Mouse (Mus musculus): ENCODE measurements at regions not wholly inside any gene's neighbourhood (a gene's known extent, or its start where the extent isn't known, plus 50 kb on each side); places are given as distances from the start of the nearest gene placed in this dataset.
"Not testable (repeated sequence)": the region's sequence is repeated elsewhere in the genome, so short reads cannot be mapped to it uniquely, and the experiment has no call there.

DNA sequence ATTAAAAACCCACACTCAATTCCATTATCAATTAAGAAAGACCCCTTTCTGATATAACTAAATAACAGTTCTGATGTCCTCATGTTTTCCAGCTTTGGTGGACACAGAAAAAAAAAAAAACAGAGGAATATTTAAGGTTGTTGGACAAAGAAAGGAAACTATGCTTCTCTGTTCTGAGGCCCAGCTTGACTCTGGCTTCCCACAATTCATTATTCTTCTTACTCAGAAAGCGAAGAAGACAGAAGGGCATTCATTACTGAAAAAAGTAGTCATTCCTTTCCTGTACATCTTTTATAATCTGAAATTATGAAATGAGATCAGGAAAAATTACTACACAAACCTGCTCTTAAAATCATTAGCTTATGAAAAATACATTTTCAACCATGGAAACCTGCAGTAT, 263.2 kb upstream of the 1700008P02Rik start:
- no peak for DNase-seq

GRCm38 (mm10) chr3:6876265-6876664, 256.0 kb upstream of the 1700008P02Rik start:
- no peak for DNase-seq

DNA sequence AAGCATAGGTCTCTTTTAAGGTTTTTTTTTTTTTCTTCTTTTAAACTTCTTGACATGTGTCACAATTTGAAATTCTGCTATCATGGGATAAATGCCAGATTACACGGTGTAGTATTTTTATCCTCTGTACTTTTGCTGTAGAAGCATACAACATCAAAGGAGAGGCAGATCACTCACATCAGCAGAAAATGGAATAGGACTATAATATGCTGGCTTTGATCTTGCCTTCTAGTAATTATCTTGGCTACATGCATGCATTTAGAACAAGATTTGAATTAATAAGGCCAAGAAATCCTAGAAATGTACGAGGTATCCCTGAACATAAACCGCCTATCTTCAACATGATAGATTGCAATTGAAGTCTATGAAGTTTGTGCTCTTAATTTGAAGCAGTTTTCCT, 251.9 kb upstream of the 1700008P02Rik start:
- DNase-seq, result no peak

DNA sequence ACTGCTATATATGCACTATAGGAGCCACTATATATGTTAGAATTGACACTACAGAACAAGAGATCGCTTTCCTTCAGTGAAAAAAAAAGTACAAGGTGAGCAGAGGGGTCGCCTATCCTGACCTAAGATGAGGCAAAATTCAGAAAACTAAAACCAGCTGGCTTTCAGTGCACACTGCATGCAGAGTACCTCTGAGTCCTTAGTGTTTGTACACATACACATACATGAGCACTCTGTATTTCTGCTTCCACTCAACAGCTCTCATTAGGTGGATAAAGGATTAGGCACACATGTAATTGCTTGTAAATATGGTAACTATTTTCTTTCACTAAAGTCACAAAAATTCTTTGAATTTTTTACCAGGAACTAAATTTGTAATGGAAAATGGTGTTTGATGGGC, 251.5 kb upstream of the 1700008P02Rik start:
- no peak for DNase-seq

DNA sequence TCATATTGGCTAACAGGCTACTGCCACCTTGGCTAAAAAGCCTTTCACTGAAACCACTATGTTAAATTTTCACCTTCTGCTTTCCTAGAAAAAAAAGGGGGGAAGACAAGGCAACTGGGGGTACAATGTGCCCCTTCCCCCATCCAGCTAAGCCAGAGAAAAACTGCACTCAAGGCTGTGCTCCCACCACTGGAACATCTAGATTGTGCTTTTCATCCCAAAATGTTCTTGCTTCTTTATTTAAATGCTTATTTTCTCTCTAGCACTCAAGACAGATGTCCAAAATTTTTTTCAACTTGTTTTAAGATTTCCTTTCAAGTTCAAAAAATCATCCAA, 245.9 kb upstream of the 1700008P02Rik start:
- no peak for DNase-seq

DNA sequence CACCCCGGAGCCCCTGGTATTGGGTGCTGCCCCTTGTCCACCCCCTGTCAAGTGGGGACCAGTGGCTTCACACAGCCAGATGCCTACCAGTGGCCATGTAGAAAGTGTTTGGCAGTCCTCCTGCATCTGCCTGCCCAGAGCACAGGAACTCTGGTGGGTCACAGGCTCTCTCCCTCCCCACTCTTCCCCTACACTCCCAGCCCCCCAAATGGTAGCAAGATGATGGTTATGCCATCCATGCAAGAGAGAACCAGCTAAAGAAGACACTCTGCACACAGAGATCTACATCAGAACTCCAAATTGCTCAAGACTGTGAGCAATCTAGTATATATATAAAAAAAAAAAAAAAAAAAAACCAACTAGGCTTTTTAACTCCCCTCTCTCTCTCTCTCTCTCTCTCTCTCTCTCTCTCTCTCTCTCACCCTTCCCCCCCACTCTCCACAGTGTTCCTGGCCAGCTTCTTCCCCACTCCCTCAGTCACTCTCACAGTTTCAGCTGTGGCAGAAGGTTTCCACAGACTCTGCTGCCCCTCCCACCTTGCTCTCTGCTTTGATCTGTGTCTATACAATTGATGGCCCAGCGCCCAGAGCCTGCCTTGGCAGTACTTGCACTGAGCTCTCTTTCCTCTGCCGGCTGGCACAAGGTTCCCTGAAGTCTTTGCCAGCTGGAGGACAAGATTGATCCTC, 245.4 kb upstream of the 1700008P02Rik start:
- DNase-seq, result no peak

DNA sequence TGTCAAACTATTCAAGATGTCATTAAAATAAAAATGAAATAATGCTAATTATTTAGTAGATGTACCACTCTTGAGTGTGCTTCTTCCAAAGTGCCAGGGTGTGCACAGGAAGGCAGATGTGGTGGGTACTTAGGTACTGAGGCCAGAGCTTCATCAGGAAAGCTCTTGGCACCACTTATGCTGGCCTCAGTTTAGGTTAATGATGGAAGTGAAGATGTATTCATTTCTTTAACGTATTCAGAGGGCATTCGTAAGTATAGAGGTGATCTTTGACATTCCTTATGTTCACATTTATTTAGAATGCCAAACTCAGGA, 239.6 kb upstream of the 1700008P02Rik start:
- no peak for DNase-seq

DNA sequence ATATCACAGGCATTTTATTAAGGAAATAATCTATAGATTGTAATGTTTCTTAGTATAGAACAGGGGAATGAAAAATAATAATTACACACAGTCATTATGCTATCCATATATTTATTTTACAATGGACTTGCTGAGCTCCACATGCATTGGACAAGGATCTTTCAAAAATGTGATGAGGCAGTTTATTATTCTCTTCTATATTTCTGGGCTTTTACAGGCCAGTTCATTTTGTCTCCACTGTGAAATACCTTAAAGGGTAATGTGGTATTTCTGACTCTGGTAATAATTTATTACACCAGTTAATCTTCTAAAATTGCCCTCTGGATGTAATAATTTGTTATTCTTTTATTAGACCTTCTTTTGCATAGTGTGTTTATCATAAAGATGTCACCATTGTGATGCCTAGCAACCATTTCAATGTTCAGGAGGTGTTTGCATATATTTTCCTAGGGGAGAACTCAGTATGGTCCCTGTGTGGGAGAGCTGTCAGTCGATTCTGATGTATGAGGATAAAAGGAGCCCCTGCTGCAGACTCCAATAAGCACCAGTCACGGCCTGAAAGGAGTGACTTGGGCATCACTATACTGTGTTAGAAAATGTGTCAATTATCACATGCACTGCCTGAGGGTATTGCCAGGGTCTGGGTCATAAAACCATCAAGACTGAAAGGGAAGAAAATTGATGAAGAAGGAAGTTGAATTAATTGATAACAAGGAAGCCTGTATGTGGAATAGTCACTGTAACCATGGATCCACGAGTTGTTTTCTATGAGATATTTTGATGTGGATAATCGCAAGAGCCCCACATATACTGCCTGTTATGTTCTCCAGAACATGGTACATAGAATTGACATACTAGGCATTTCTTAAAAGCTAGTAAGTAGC, 239.0 kb upstream of the 1700008P02Rik start:
- no peak for DNase-seq

GRCm38 (mm10) chr3:6819332-6819731, 199.1 kb upstream of the 1700008P02Rik start:
- no peak for DNase-seq

GRCm38 (mm10) chr3:6812346-6812745, 192.1 kb upstream of the 1700008P02Rik start:
- no peak for DNase-seq

DNA sequence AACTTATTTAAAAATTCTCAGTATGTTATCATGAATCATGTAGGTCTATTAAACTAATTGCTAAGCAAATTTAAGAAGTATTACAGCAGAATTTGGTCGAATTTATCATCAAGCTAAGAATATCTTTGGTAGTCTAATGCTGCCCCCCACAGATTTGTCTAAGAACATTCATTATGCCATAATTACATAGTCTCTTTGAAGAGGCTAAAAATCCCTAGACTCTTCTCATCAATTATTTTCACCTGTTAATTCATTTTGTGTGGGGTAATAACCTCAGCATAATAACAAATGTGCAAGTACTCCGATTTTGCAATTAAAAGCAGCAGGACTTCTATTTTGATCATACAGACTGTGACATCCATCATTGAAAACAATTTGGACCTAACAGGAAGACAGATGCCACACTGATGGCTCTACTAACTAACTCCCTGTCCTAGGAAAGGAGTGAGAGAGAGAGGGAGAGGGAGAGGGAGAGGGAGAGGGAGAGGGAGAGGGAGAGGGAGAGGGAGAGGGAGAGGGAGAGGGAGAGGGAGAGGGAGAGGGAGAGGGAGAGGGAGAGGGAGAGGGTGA, 189.2 kb upstream of the 1700008P02Rik start:
- no peak for DNase-seq

- DNase-seq, result not testable (repeated sequence)
These were observed 180.0 kb upstream of the 1700008P02Rik start for GRCm38 (mm10) chr3:6800092-6800716.

- DNase-seq, result no peak
These were observed 148.3 kb upstream of the 1700008P02Rik start for GRCm38 (mm10) chr3:6768506-6768905.

- DNase-seq, result not testable (repeated sequence)
These were observed 147.8 kb upstream of the 1700008P02Rik start for GRCm38 (mm10) chr3:6768085-6768484.

- DNase-seq, result peak; percentile 5 to 38
These were observed 138.9 kb upstream of the 1700008P02Rik start for GRCm38 (mm10) chr3:6759172-6759571.

DNA sequence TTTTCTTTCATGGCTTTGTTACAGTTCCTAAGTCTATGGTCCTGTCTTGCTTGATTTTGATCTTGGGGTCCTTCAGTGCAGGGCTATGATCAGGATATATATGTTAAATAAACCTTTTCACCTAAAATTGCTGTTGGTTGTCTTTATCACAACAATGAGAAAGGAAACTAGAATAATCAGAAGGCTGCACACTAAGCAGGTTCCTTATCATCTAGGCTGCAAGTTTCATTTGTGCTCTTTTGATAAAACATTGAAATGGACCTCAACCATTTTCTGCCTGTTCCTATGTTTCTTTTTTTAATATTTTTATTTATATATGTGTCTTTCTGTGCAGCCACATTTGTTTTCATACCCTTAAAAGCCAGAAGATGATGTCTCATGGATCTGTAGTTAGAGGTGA, 137.3 kb upstream of the 1700008P02Rik start:
- no peak for DNase-seq

DNA sequence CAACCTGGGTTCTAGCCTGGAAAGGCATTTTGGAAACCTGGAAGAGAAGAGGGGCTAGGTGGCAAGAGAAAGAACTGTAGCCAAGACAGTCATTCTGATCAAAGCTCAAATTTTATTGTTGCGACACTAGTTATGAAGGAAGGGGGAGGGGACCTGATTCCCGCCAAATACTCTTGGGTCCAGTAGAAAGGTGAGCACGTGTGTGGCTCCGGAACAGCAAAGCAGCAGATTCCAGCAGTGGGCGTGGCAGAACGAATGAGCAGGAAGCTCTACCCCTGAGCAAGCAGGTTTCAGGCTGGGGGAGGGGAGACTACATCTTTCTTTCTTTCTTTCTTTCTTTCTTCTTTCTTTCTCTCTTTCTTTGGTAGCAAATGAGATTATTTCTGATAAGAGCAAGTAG, 130.5 kb upstream of the 1700008P02Rik start:
- not testable (repeated sequence) for DNase-seq

DNA sequence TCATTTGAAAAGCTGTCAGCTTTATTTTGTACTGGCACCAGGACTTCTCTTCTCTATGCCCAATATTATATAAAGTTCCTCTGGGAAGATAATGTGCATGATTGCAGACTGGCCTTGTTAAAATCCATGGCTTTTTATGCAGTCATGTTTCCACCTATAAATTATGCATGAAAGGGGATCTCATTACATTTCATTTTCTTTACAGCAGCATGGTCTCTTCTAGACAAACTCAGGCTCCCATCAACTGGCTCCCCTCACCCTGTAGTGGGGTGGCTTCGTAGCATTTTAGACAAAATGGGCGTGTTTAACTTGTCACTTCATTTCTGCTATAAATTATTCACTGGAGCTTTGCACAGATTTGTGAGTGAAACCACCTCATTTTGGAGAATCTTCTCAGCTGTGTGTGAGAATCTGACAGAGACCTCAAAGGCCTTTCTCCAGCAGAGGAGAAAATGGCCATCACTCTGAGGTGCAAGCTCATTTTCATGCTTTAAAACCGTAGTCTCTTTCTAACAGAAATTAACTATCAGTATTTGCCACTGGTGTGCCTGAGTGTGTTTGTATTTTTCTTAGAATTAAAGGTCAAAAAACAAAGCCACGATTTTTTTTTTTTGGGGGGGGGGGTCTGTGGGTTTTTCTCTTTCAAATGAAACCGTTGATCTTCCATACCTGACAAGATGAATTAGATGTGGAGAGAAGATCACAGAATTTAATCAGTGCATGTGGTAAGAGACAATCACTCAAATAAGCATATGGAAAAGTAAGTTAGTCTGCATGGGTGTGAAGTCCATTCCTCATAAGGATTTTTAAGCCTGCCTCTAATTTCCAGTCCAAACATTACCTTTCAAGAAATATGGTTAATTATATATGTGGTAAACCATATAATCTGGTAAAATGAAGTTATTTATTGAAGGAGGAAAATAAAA, 111.4 kb upstream of the 1700008P02Rik start:
- no peak for DNase-seq

DNA sequence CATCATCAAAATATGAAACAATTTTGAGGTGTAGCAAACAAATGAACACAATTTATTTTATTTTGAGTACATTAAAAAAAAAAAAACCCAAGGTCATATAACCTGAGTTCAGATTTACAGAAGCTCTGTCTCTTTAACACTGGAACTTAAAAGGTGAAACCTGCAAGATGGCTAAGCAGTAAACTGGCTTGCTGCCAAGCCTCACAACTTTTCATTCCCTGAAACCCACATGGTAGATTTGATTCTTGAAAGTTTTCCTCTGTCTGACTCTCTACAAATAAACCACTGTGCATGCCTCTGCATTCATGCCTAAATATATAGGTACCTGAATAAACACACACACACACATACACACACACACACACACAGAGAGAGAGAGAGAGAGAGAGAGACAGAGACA, 109.8 kb upstream of the 1700008P02Rik start:
- no peak for DNase-seq

DNA sequence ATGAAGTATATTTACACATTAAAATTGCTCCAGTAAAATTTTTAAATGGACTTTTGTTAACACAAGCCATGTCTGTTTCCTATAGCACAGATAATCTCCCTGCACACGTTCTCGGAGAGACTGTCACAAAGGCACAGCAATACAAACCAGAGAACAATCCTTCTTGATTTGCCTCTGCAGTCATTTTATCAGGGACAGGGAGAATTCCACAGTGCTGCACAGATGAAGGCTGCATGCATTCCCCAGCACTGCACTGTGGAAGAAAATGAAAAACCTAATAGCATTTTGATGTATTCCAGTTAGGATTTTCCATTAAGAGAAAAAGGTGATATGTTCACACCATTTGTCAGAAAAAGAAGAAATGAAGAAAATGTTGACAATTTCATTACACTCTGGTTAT, 63.4 kb upstream of the 1700008P02Rik start:
- DNase-seq, result no peak

- DNase-seq, result no peak
These were observed 61.2 kb upstream of the 1700008P02Rik start for GRCm38 (mm10) chr3:6681411-6681810.

DNA sequence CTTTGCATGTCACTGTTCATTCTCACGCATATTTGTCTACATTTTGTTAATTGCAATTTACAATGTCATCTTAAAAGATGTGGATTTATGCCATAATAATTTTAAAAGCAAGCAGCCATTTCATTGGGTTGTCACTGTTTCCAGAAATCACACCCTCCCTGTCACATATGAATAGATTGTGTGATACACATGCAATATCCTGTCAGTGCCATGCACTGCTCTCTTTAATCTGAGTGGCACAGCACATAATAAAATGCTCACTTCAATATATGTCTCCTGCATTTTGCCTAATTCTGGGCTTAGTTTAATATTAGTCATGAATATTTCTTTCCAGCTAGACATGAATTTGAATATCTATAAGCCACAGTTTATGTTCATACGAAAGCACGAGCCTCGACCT, 56.1 kb upstream of the 1700008P02Rik start:
- DNase-seq, result no peak

DNA sequence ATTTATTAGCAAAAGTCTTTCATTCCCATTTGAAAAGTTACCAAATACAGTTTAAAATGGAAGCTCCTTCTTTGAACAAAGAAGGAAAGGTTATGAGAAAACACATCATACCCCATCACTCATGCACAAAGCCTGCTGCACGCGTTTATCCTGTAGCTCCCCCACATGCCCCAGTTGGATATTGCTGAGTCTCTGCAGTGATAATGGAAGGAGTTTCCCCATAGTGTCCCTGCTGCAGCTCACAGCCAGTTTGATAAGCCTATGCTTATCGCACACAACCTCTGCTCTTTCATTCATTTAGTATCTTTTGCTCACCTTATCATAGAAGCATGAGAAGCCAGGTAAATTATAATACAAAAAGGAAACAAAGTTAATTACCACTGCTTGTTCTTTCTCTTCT, 55.1 kb upstream of the 1700008P02Rik start:
- no peak for DNase-seq
